Mouse (Mus musculus): ENCODE results near the gene Atf6b. TPM values are rescaled to one million over a fixed set of nuclear protein-coding genes. Genes with fewer than 3 reads are reported as not detected.

The Atf6b gene
- polyA plus RNA-seq, 2 experiments: 11.3 to 15.5 TPM

DNA sequence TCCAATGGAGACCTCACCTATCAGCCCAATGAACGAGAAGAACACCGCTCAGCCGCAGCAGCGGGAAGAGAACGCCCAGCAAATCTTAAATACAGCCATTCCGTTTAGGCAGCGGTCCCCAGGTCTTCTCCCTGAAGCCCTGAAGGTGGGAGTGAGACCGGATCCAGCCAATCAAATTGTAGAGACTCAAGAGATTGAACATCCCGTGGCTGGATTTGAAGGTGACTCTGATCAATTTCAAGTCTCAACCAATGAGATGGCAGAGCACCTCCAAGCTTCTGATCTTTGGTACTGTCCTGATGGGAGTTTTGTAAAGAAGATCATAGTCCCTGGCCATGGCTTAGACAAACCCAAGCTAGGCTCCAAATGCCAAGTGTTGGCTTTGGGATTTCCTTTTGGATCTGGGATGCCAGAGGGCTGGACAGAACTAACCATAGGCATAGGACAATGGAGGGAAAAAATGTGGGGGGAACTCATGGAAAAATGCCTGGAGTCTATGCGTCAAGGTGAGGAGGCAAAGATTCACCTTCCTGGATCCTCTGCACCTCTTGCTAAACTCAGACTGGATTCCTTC is 1.6 kb upstream of the Atf6b start:
- 45% methylated on average over 10 of the region's 10 CpGs for WGBS (ENCODE audit: insufficient replicate concordance)
- peak overlapping the region; percentile 58 to 90 for H3K4me3 ChIP-seq (ENCODE audit: insufficient read depth in 1 of 2, low read depth in 2 of 2, low read length in 2 of 2)
- no peaks in the 10 kb centered on the region; the same call in 1 of the 2 replicates for H3K27me3 ChIP-seq (ENCODE audit: control insufficient read depth, insufficient read depth, low read length)
- ATAC-seq (ENCODE audit: insufficient read depth): no peak
- H3K9ac ChIP-seq (replicated peaks): peak overlapping the region; percentile 61
- TF ChIP-seq CTCF (IDR thresholded peaks at IDR 0.05; ENCODE audit: low read depth) (no peak), EP300 (IDR thresholded peaks at IDR 0.05; ENCODE audit: low read depth) (no peak)
- peaks cover 13 to 26% of the 10 kb centered on the region in 2 experiments for H3K4me1 ChIP-seq (replicated peaks; ENCODE audit: control insufficient read depth in 2 of 2, insufficient read depth in 2 of 2, low read length in 1 of 2)
- peak overlapping the region; percentile 57; the same call in 1 of the 2 replicates for H3K27ac ChIP-seq
- no peaks in the 10 kb centered on the region; the same call in 1 of the 2 replicates for H3K36me3 ChIP-seq (replicated peaks; ENCODE audit: control insufficient read depth, insufficient read depth, low read depth)
- peak overlapping the region; percentile 72 for H3K4me2 ChIP-seq (ENCODE audit: low read depth)
- no peaks in the 10 kb centered on the region for H3K9me3 ChIP-seq (ENCODE audit: control insufficient read depth, low read length)
- peak in 2 of 3 experiments; percentile 24 to 27 for DNase-seq (ENCODE audit: low read depth in 3 of 3, low spot score in 3 of 3)

DNA sequence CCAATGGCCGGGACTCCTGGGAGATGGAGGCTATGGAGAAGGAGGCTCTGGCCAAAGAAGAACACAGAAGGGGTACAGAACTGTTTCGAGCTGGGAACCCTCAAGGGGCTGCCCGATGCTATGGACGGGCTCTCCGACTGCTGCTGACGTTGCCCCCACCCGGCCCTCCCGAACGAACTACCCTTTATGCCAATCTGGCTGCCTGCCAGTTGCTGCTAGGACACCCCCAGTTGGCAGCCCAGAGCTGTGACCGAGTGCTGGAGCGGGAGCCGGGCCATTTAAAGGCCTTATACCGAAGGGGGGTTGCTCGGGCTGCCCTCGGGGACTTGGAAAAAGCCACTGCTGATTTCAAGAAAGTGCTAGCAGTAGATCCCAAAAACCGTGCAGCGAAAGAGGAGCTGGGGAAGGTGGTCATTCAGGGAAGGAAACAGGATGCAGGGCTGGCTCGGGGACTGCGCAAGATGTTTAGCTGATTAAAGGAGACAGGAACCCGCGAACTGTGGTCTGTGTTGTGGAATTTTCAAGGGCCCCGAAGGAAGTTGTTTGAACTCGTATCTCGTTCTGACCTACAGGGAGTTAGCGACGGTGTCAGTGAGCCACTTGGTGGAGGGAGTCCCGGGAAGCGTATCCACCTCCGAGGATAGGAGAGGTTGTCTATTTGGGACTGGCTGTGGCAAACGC is 975 bp upstream of the Atf6b start:
- WGBS (ENCODE audit: insufficient replicate concordance): 59% methylated on average over 30 of the region's 30 CpGs
- TF ChIP-seq EP300 (IDR thresholded peaks at IDR 0.05; ENCODE audit: low read depth) (no peak), CTCF (IDR thresholded peaks at IDR 0.05; ENCODE audit: low read depth) (no peak)
- Histone ChIP-seq H3K27me3 (ENCODE audit: control insufficient read depth, insufficient read depth, low read length) (no peaks in the 10 kb centered on the region; the same call in 1 of the 2 replicates), H3K4me3 (ENCODE audit: insufficient read depth in 1 of 2, low read depth in 2 of 2, low read length in 2 of 2) (peak overlapping the region in 1 of 2 experiments; percentile 17; a peak in 1 of 4 replicates), H3K4me1 (replicated peaks; ENCODE audit: control insufficient read depth in 2 of 2, insufficient read depth in 2 of 2, low read length in 1 of 2) (peaks cover 13 to 26% of the 10 kb centered on the region in 2 experiments), H3K27ac (no peak overlapping the region), H3K9me3 (ENCODE audit: control insufficient read depth, low read length) (no peaks in the 10 kb centered on the region), H3K9ac (replicated peaks) (no peak overlapping the region), H3K4me2 (ENCODE audit: low read depth) (peak overlapping the region; percentile 72), H3K36me3 (replicated peaks; ENCODE audit: control insufficient read depth, insufficient read depth, low read depth) (no peaks in the 10 kb centered on the region; the same call in 1 of the 2 replicates)
- ATAC-seq (ENCODE audit: insufficient read depth) (no peak), DNase-seq (ENCODE audit: low read depth in 3 of 3, low spot score in 3 of 3) (no peak)

DNA sequence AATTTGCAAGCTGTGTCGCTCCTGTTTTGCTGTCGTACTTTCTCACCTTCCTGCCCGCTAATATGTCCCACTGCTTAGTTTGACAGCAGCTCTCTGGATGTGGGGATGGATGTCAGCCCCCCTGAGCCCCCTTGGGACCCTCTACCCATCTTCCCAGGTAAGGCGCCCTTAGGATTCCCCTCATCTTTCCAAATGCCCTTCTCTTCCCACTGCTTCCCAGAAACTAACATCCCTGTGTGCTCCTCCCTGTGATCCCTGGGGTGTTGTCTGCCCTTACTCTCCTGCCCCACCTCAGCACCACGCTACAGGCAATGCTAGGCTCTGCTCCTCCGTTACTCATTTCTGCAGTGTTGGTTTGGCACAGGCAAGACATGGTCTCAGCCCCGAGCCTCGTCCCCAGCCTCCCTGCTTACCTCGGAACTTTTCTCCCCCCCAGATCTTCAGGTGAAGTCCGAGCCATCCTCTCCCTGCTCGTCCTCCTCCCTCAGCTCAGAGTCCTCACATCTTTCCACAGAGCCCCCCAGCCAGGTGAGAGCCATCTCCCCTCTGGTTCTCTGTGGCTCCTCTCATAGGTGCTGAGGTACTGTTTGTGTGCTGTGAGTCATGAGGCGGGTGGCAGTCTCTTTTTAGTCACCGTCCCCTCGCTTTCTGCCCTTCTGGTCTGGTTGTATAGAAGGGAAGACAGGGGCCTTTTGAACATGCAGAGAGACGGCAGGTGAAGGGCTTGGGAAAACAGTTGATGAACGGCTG is 1.4 kb downstream of the Atf6b start:
- peaks cover 2% of the 10 kb centered on the region for H3K36me3 ChIP-seq (replicated peaks; ENCODE audit: control insufficient read depth, insufficient read depth, low read depth)

GRCm38 (mm10) chr17:34649106-34649864 is 2.3 kb downstream of the Atf6b start:
- peaks cover 2% of the 10 kb centered on the region for H3K36me3 ChIP-seq (replicated peaks; ENCODE audit: control insufficient read depth, insufficient read depth, low read depth)
- DNase-seq (ENCODE audit: low read depth in 3 of 3, low spot score in 3 of 3): no peak
- H3K27me3 ChIP-seq (ENCODE audit: control insufficient read depth, insufficient read depth, low read length): no peaks in the 10 kb centered on the region
- ATAC-seq (ENCODE audit: insufficient read depth): no peak
- no peak overlapping the region for H3K4me2 ChIP-seq (ENCODE audit: low read depth)
- H3K27ac ChIP-seq: no peak overlapping the region
- H3K4me3 ChIP-seq (ENCODE audit: insufficient read depth in 1 of 2, low read depth in 2 of 2, low read length in 2 of 2): no peak overlapping the region
- no peaks in the 10 kb centered on the region for H3K9me3 ChIP-seq (ENCODE audit: control insufficient read depth, low read length)
- peaks cover 13 to 24% of the 10 kb centered on the region in 2 experiments for H3K4me1 ChIP-seq (replicated peaks; ENCODE audit: control insufficient read depth in 2 of 2, insufficient read depth in 2 of 2, low read length in 1 of 2)
- no peak for TF ChIP-seq EP300 (IDR thresholded peaks at IDR 0.05; ENCODE audit: low read depth)
- TF ChIP-seq CTCF (IDR thresholded peaks at IDR 0.05; ENCODE audit: low read depth): no peak
- WGBS (ENCODE audit: insufficient replicate concordance): 77% methylated on average over 18 of the region's 18 CpGs
- H3K9ac ChIP-seq (replicated peaks): no peak overlapping the region

More for the DNA sequence above, 1.4 kb downstream of the Atf6b start:
- Histone ChIP-seq H3K4me2 (ENCODE audit: low read depth) (peak overlapping the region; percentile 86), H3K9me3 (ENCODE audit: control insufficient read depth, low read length) (no peaks in the 10 kb centered on the region), H3K4me1 (replicated peaks; ENCODE audit: control insufficient read depth in 2 of 2, insufficient read depth in 2 of 2, low read length in 1 of 2) (peaks cover 13 to 26% of the 10 kb centered on the region in 2 experiments), H3K9ac (replicated peaks) (no peak overlapping the region), H3K4me3 (ENCODE audit: insufficient read depth in 1 of 2, low read depth in 2 of 2, low read length in 2 of 2) (peak overlapping the region; percentile 12 to 93), H3K27ac (no peak overlapping the region), H3K27me3 (ENCODE audit: control insufficient read depth, insufficient read depth, low read length) (no peaks in the 10 kb centered on the region)
- TF ChIP-seq CTCF (IDR thresholded peaks at IDR 0.05; ENCODE audit: low read depth) (no peak), EP300 (IDR thresholded peaks at IDR 0.05; ENCODE audit: low read depth) (no peak)
- ATAC-seq (ENCODE audit: insufficient read depth): no peak
- DNase-seq (ENCODE audit: low read depth in 3 of 3, low spot score in 3 of 3): no peak
- WGBS (ENCODE audit: insufficient replicate concordance): 74% methylated on average over 16 of the region's 16 CpGs

Measured in liver, embryonic 14.5 days (tissue).